8 mouse cellular contexts compared by ENCODE assay signal in the genomic region with DNA sequence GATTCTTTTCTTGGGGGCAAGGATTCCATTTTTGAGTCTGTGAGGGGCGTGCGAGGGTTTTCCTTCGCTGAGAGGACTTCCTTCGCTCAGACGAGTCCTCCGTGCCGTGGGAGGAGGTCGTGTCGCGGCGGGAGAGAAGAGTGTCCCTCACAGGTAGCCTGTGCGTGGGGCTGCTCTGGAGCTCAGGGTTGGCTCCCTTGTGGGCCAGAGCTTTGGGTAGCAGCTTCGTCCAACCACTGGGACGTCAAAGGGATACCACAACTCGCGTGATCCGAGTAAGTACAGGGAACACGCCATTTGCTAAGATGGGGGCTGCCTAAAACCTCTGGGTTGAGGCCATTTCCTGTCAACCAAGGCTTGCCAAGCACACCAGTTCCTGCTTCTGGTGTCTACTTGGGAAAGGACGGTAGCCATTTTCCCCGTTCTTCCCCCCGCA. TPM values are rescaled to one million over a fixed set of nuclear protein-coding genes. Genes with fewer than 3 reads are reported as not detected.
DNase-seq lines count a peak whose midpoint lies in the region; ATAC-seq and TF ChIP-seq lines count a peak whose summit lies in the region.

No protein-coding gene starts in this region.

- H3K27ac ChIP-seq in kidney, postnatal 0 days, result peak overlapping the region; percentile 87
- peak overlapping the region; percentile 98 for H3K27ac ChIP-seq in embryonic facial prominence, embryonic 10.5 days (replicated peaks)
- peak overlapping the region; percentile 65 for H3K27ac ChIP-seq in neural tube, embryonic 12.5 days

- H3K9me3 ChIP-seq in kidney, postnatal 0 days (replicated peaks; ENCODE audit: low read length), result 0 out of 2 replicates have a peak, but pooled peaks cover 5% of the 10 kb centered on the region
- H3K9me3 ChIP-seq in embryonic facial prominence, embryonic 10.5 days, result 0 out of 2 replicates have a peak, but pooled peaks cover 5% of the 10 kb centered on the region
- H3K9me3 ChIP-seq in neural tube, embryonic 12.5 days, result no peaks in the 10 kb centered on the region

- H3K4me3 ChIP-seq in kidney, postnatal 0 days (replicated peaks; ENCODE audit: low read depth, low read length), result peak overlapping the region; percentile 72
- peak overlapping the region; percentile 85 for H3K4me3 ChIP-seq in embryonic facial prominence, embryonic 10.5 days
- H3K4me3 ChIP-seq in neural tube, embryonic 12.5 days, result peak overlapping the region; percentile 74

- no peak for DNase-seq in kidney, postnatal 0 days (ENCODE audit: low spot score)
- DNase-seq in kidney, adult 9 months, result no peak
- no peak for DNase-seq in embryonic facial prominence, embryonic 10.5 days (ENCODE audit: low spot score)
- no peak for DNase-seq in layer of hippocampus, postnatal 10 days (ENCODE audit: low spot score in 2 of 2)
- DNase-seq in thymus, adult 18-20 months, result no peak
- DNase-seq in right cerebral cortex, postnatal 14 days, result no peak

- peaks cover 17% of the 10 kb centered on the region for H3K27me3 ChIP-seq in kidney, postnatal 0 days (ENCODE audit: insufficient read depth, low read length)
- H3K27me3 ChIP-seq in embryonic facial prominence, embryonic 10.5 days (replicated peaks; ENCODE audit: low read depth, poor library complexity, severe bottlenecking), result peaks cover 40% of the 10 kb centered on the region
- H3K27me3 ChIP-seq in neural tube, embryonic 12.5 days (replicated peaks), result peaks cover 21% of the 10 kb centered on the region

- peak; percentile 16; the same call in 1 of the 2 replicates for ATAC-seq in kidney, postnatal 0 days (replicated peaks; ENCODE audit: low FRiP score, low read depth)
- peak; percentile 71 for ATAC-seq in inflammation-experienced regulatory T-cells, adult 6 months
- peak; percentile 39; the same call in 1 of the 2 replicates for ATAC-seq in neural tube, embryonic 12.5 days (ENCODE audit: low FRiP score, low read depth)

- H3K4me1 ChIP-seq in kidney, postnatal 0 days (replicated peaks; ENCODE audit: insufficient read depth, low read length), result no peaks in the 10 kb centered on the region
- peaks cover 5% of the 10 kb centered on the region; the same call in 1 of the 2 replicates for H3K4me1 ChIP-seq in embryonic facial prominence, embryonic 10.5 days
- no peaks in the 10 kb centered on the region for H3K4me1 ChIP-seq in neural tube, embryonic 12.5 days

- 56% methylated on average over 21 of the region's 21 CpGs for WGBS in kidney, postnatal 0 days
- 44% methylated on average over 21 of the region's 21 CpGs for WGBS in embryonic facial prominence, embryonic 10.5 days
- 47% methylated on average over 21 of the region's 21 CpGs for WGBS in neural tube, embryonic 12.5 days

- no peak for TF ChIP-seq CTCF in kidney, postnatal 0 days (IDR thresholded peaks at IDR 0.05; ENCODE audit: low read depth)

- peak overlapping the region; percentile 66 for H3K9ac ChIP-seq in kidney, postnatal 0 days (ENCODE audit: low read depth, low read length)
- peak overlapping the region; percentile 73 for H3K9ac ChIP-seq in neural tube, embryonic 12.5 days

- no peaks in the 10 kb centered on the region for H3K36me3 ChIP-seq in kidney, postnatal 0 days (ENCODE audit: insufficient read depth, low read length)
- H3K36me3 ChIP-seq in embryonic facial prominence, embryonic 10.5 days (replicated peaks), result peaks cover 9% of the 10 kb centered on the region
- no peaks in the 10 kb centered on the region; the same call in 1 of the 2 replicates for H3K36me3 ChIP-seq in neural tube, embryonic 12.5 days

- peak overlapping the region; percentile 77 for H3K4me2 ChIP-seq in kidney, postnatal 0 days (ENCODE audit: low read length)
- H3K4me2 ChIP-seq in neural tube, embryonic 12.5 days (replicated peaks), result peak overlapping the region; percentile 67

RNA-seq across cellular contexts. Expression of a gene that starts 0.4 kb away (rescaled TPM):
- 9.3 and 9.6 TPM in 2 replicates for polyA plus RNA-seq in kidney, postnatal 0 days (2015; fragmentation: Nextera tagmentation; extraction: Ambion mirVana)
- 13.3 and 13.4 TPM in 2 replicates for polyA plus RNA-seq in embryonic facial prominence, embryonic 10.5 days (2016; fragmentation: Nextera tagmentation; extraction: Ambion mirVana)
- 10 to 100 TPM; 11.7 to 13.0 (median 12.0) TPM for polyA plus RNA-seq in inflammation-experienced regulatory T-cells, adult 6 months (2017; shearing (Covaris generic))
- polyA plus RNA-seq in neural tube, embryonic 12.5 days (2016; fragmentation: Nextera tagmentation; extraction: Ambion mirVana), result 9.7 and 11.9 TPM in 2 replicates
- total RNA-seq in layer of hippocampus, postnatal 10 days (2021), result 1 to 10 TPM; 7.9 to 8.2 TPM

Comparison
In these comparisons a context has a peak if more than half of its experiments do, and no peak if none do; other contexts are left out.
1. ATAC-seq: peak in every context shown above with its lines; median percentile 71 in inflammation-experienced regulatory T-cells, adult 6 months; 39 in neural tube, embryonic 12.5 days; 16 in kidney, postnatal 0 days.